Mouse (Mus musculus): ENCODE data around the gene Myo1g. TPM values are rescaled to one million over a fixed set of nuclear protein-coding genes. Genes with fewer than 3 reads are reported as not detected.
A peak's percentile ranks its signal among the peaks of the same experiment; 100 is the strongest.

The Myo1g gene
- polyA plus RNA-seq, 1 experiment from 2014 or later, result 0.43 TPM

DNA sequence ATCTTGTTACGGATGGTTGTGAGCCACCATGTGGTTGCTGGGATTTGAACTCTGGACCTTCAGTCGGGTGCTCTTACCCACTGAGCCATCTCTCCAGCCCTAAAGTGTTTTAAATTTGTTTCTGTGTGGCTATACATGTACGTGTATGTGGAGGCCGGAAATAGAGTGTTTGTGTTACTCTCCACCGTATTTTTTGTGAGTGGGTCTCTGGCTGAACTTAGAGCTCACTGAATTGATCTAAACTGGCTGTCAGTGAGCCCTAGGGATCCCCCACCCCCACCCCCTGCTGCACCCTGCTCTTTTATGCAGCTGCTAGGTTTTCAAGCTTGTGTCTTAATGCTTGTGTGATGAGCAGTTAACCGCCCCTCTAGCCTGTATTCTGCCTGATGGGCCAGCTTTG, 43.9 kb downstream of the Myo1g start:
- ATAC-seq (ENCODE audit: low FRiP score) (no peak), DNase-seq (ENCODE audit: low spot score) (no peak)
- H3K4me1 ChIP-seq (replicated peaks; ENCODE audit: control insufficient read depth, insufficient read depth, low read length), result peaks cover 7% of the 10 kb centered on the region
- no peaks in the 10 kb centered on the region for H3K9me3 ChIP-seq (ENCODE audit: control insufficient read depth, low read length)
- no peak overlapping the region; the same call in 1 of the 2 replicates for H3K4me3 ChIP-seq (ENCODE audit: low read depth, low read length)
- H3K36me3 ChIP-seq (ENCODE audit: control insufficient read depth, insufficient read depth, low read length), result no peaks in the 10 kb centered on the region
- no peak overlapping the region for H3K27ac ChIP-seq (ENCODE audit: low read depth, low read length)
- 77% methylated on average over 6 of the region's 6 CpGs for WGBS
- H3K9ac ChIP-seq (ENCODE audit: low read depth, low read length), result no peak overlapping the region
- H3K4me2 ChIP-seq (replicated peaks; ENCODE audit: low read depth, low read length), result no peak overlapping the region
- H3K27me3 ChIP-seq (ENCODE audit: control insufficient read depth, insufficient read depth, low read length), result no peaks in the 10 kb centered on the region

DNA sequence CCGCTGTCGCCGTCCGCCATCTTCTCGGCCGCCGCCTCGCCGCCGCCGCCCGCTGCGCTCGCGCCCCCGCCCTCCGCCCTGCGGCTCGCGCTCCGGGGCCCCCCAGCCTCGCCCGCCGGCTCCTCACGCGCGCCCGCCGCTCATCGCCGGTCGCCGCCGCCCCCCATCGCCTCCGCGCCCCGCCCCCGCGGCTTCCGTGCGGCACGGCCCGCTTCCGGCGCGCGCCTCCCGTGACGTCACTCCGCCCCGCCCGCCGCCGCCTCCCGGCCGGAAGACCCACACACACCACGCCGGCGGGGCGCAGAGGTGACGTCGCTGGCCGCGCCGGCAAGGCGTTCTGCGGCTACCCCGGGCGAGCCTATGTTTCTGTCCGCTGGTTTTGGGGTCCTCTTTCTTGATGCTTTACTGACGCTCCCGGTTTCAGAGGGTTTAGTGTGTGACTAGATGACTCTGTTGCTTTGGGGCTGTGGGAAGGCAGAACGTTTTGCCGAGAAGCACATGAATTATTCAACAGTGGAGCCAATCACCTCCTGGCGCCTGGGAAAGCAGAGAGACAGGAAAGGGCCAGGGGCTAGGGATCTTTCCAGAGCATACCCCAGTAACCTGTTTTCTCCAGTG, 44.8 kb downstream of the Myo1g start, which contains the start of gene Purb:
TSS of gene Purb (minus strand) at position 51 of the 618 bp plus-strand sequence.
- DNase-seq (ENCODE audit: low spot score) (peak; percentile 95), ATAC-seq (ENCODE audit: low FRiP score) (peak; percentile 93)
- H3K27ac ChIP-seq (ENCODE audit: low read depth, low read length), result peak within 1 kb of the TSS; percentile 97
- peak within 1 kb of the TSS; percentile 98 for H3K4me3 ChIP-seq (ENCODE audit: low read depth, low read length)
- no peaks in the 10 kb centered on the region for H3K9me3 ChIP-seq (ENCODE audit: control insufficient read depth, low read length)
- WGBS, result under 1% methylated on average over 31 of the region's 76 CpGs
- peaks cover 7% of the 10 kb centered on the region for H3K4me1 ChIP-seq (replicated peaks; ENCODE audit: control insufficient read depth, insufficient read depth, low read length)
- peak within 1 kb of the TSS; percentile 92 for H3K4me2 ChIP-seq (replicated peaks; ENCODE audit: low read depth, low read length)
- H3K27me3 ChIP-seq (ENCODE audit: control insufficient read depth, insufficient read depth, low read length), result no peaks in the 10 kb centered on the region
- H3K9ac ChIP-seq (ENCODE audit: low read depth, low read length), result peak within 1 kb of the TSS; percentile 90
- H3K36me3 ChIP-seq (ENCODE audit: control insufficient read depth, insufficient read depth, low read length), result no peaks in the 10 kb centered on the region

DNA sequence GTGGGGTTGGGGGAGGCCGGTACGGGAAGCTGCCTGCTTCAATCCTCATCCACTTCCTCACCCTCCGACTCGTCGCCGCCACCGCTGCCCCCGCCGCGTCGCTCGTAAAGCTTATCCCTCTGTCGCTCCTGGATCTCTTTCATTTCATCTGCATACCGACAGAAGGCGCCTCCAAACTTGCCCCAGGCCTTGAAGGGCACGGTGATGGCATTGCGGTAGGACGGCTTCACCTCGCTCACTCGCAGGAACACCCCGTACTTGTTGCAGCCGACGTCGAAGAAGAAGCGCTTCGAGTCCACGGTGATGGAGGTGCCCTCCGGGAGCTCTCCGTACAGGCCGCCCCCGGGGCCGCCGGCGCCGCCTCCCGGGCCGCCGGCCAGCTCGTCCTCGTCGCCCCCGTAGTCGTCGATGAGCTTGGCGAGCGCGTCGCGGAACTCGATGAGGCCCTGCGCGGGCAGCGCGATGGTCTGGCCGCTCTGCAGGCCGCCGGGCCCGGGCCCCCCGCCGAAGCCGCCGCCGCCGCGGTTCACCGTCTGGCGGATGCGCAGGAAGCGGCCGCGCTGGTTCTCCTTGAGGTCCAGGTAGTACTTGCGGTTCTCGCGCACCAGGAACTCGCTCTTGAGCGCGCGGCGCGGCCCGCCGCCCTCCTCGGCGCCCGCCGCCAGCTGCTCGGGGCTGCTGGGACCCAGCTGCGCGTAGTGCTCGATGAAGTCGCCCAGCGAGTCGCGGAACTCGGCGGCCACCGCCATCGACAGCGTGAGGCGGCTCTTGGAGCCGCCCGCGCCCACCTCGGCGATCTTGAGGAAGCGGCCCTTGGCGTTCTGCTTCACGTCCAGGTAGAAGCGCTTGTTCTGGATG, 45.7 kb downstream of the Myo1g start:
- Histone ChIP-seq H3K9ac (ENCODE audit: low read depth, low read length) (peak overlapping the region; percentile 90), H3K27ac (ENCODE audit: low read depth, low read length) (peak overlapping the region; percentile 97), H3K4me3 (ENCODE audit: low read depth, low read length) (peak overlapping the region; percentile 98), H3K9me3 (ENCODE audit: control insufficient read depth, low read length) (no peaks in the 10 kb centered on the region), H3K4me2 (replicated peaks; ENCODE audit: low read depth, low read length) (peak overlapping the region; percentile 92), H3K36me3 (ENCODE audit: control insufficient read depth, insufficient read depth, low read length) (no peaks in the 10 kb centered on the region), H3K27me3 (ENCODE audit: control insufficient read depth, insufficient read depth, low read length) (no peaks in the 10 kb centered on the region), H3K4me1 (replicated peaks; ENCODE audit: control insufficient read depth, insufficient read depth, low read length) (peaks cover 7% of the 10 kb centered on the region)
- DNase-seq (ENCODE audit: low spot score) (peak; percentile 67), ATAC-seq (ENCODE audit: low FRiP score) (peak; percentile 16; the same call in 1 of the 2 replicates)
- WGBS, result under 1% methylated on average over 107 of the region's 109 CpGs

DNA sequence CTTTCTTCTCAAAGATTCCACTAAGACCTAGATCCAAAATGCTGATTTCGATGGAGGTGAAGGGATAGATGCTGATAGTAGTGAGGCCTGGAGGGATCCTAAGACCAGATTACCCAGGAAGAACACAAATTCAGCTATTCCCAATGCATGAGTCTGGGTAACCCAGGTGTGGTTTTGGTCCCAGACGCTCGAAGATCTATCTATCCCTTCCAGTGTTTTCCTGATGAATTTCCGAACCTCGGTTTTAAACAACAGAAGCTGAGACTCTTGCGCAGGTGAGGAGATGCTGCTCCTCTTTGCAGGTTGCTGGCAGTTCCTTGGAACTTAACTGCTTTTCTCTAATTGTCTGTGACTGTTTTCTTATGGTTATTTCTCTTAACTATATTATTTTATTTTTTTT, 46.4 kb downstream of the Myo1g start:
- no peaks in the 10 kb centered on the region for H3K36me3 ChIP-seq (ENCODE audit: control insufficient read depth, insufficient read depth, low read length)
- H3K4me2 ChIP-seq (replicated peaks; ENCODE audit: low read depth, low read length), result peak overlapping the region; percentile 92
- peak overlapping the region; percentile 98 for H3K4me3 ChIP-seq (ENCODE audit: low read depth, low read length)
- no peaks in the 10 kb centered on the region for H3K9me3 ChIP-seq (ENCODE audit: control insufficient read depth, low read length)
- 52% methylated on average over 6 of the region's 6 CpGs for WGBS
- ATAC-seq (ENCODE audit: low FRiP score), result no peak
- H3K9ac ChIP-seq (ENCODE audit: low read depth, low read length), result peak overlapping the region; percentile 90
- peaks cover 7% of the 10 kb centered on the region for H3K4me1 ChIP-seq (replicated peaks; ENCODE audit: control insufficient read depth, insufficient read depth, low read length)
- DNase-seq (ENCODE audit: low spot score), result no peak
- no peaks in the 10 kb centered on the region for H3K27me3 ChIP-seq (ENCODE audit: control insufficient read depth, insufficient read depth, low read length)
- peak overlapping the region; percentile 97; the same call in 1 of the 2 replicates for H3K27ac ChIP-seq (ENCODE audit: low read depth, low read length)

DNA sequence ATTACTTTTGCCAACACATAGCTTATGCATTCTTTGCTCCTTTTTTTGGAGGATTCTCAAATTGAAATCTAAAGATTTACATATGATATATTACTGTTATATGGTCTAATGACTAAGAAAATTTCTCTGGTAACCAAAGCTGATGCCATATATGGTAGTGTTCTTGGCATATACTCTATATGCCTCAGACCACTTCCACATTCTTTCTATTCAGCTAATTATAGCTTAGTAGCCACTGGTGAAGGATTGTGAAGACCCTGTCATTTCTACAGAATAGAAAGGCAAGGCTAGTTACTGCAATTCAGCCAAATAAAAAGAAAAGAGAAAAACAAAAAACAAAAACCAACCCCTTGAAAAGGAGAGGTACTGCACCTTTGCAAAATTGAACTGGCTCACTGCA, 48.7 kb downstream of the Myo1g start:
- H3K27ac ChIP-seq (ENCODE audit: low read depth, low read length), result no peak overlapping the region
- H3K36me3 ChIP-seq (ENCODE audit: control insufficient read depth, insufficient read depth, low read length), result no peaks in the 10 kb centered on the region

DNA sequence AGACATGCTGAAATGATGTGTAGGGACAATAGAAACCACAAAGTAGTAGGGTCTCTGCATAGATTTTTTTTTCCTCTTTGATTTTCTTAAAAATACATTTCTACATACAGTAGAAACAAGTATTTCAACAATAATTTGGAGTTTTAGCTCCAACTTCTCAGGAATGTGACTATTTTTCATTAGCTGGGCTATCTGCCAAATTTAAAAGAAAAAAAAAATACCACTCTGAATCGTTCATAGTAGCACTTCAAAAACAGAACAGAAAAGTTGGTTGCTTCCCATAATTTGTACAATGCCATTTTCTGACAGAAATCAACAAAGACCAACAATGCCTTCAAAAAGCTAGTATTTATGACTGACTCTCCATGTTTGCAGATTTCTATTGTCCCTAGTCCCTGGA, 49.3 kb downstream of the Myo1g start:
- WGBS, result 63% methylated on average over 1 of the region's 1 CpGs
- Histone ChIP-seq H3K9ac (ENCODE audit: low read depth, low read length) (peak overlapping the region; percentile 34; the same call in 1 of the 2 replicates), H3K27ac (ENCODE audit: low read depth, low read length) (no peak overlapping the region)

More for the DNA sequence above, 48.7 kb downstream of the Myo1g start:
- DNase-seq (ENCODE audit: low spot score) (no peak), ATAC-seq (ENCODE audit: low FRiP score) (no peak)
- Histone ChIP-seq H3K9me3 (ENCODE audit: control insufficient read depth, low read length) (no peaks in the 10 kb centered on the region), H3K4me2 (replicated peaks; ENCODE audit: low read depth, low read length) (peak overlapping the region; percentile 62), H3K4me3 (ENCODE audit: low read depth, low read length) (peak overlapping the region; percentile 39), H3K27me3 (ENCODE audit: control insufficient read depth, insufficient read depth, low read length) (no peaks in the 10 kb centered on the region), H3K4me1 (replicated peaks; ENCODE audit: control insufficient read depth, insufficient read depth, low read length) (peaks cover 7% of the 10 kb centered on the region), H3K9ac (ENCODE audit: low read depth, low read length) (peak overlapping the region; percentile 45; the same call in 1 of the 2 replicates)

DNA sequence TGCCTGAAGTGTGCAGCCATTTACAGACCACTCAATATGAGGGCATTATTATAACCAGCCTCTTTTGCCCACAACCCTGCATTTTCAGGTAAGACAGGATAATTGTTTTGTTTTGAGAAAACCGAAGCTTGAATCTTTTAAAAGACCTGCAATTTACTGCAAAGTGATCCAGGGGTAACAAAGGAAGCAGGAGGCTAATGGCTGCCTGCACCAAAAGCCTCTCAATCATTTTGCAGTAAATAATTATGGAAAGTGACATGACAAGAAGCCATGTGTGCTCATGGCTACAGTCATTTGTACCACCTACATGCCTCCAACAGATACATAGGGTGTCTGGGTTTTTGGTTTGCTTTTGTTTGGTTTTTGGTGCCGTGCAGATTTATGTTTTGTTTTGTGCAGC, 49.7 kb downstream of the Myo1g start:
- no peaks in the 10 kb centered on the region for H3K36me3 ChIP-seq (ENCODE audit: control insufficient read depth, insufficient read depth, low read length)
- H3K4me2 ChIP-seq (replicated peaks; ENCODE audit: low read depth, low read length), result peak overlapping the region; percentile 62
- ATAC-seq (ENCODE audit: low FRiP score) (no peak), DNase-seq (ENCODE audit: low spot score) (no peak)
- peak overlapping the region; percentile 20; the same call in 1 of the 2 replicates for H3K9ac ChIP-seq (ENCODE audit: low read depth, low read length)
- peak overlapping the region; percentile 39 for H3K4me3 ChIP-seq (ENCODE audit: low read depth, low read length)
- H3K27me3 ChIP-seq (ENCODE audit: control insufficient read depth, insufficient read depth, low read length), result no peaks in the 10 kb centered on the region
- 0 out of 2 replicates have a peak overlapping the region, but pooled peaks have one; percentile 18 for H3K27ac ChIP-seq (ENCODE audit: low read depth, low read length)
- H3K9me3 ChIP-seq (ENCODE audit: control insufficient read depth, low read length), result no peaks in the 10 kb centered on the region
- H3K4me1 ChIP-seq (replicated peaks; ENCODE audit: control insufficient read depth, insufficient read depth, low read length), result peaks cover 7% of the 10 kb centered on the region
- 81% methylated on average over 2 of the region's 2 CpGs for WGBS

More for the DNA sequence above, 49.3 kb downstream of the Myo1g start:
- ATAC-seq (ENCODE audit: low FRiP score) (no peak), DNase-seq (ENCODE audit: low spot score) (no peak)
- Histone ChIP-seq H3K9me3 (ENCODE audit: control insufficient read depth, low read length) (no peaks in the 10 kb centered on the region), H3K36me3 (ENCODE audit: control insufficient read depth, insufficient read depth, low read length) (no peaks in the 10 kb centered on the region), H3K4me3 (ENCODE audit: low read depth, low read length) (peak overlapping the region; percentile 39), H3K27me3 (ENCODE audit: control insufficient read depth, insufficient read depth, low read length) (no peaks in the 10 kb centered on the region), H3K4me1 (replicated peaks; ENCODE audit: control insufficient read depth, insufficient read depth, low read length) (peaks cover 7% of the 10 kb centered on the region), H3K4me2 (replicated peaks; ENCODE audit: low read depth, low read length) (peak overlapping the region; percentile 62)

DNA sequence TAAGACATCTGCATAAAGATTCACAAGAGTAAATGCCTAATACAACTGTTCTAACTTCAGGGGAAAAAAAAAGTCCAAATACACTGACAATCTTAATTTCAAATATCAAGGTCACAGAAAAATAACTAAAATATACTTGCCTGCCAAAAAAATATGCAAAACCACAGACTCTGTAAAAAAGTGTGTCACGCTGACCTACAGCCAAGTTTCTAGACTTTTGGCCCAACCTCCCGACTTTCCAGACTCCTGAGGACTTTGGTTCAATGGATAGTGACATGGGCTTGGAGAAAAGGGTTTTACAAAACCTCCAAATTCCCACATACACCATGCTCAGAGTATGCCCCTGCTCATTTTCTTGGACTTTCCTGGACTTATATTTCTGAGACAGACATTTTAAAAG, 52.2 kb downstream of the Myo1g start:
- Histone ChIP-seq H3K27me3 (ENCODE audit: control insufficient read depth, insufficient read depth, low read length) (no peaks in the 10 kb centered on the region), H3K9ac (ENCODE audit: low read depth, low read length) (no peak overlapping the region), H3K9me3 (ENCODE audit: control insufficient read depth, low read length) (no peaks in the 10 kb centered on the region), H3K4me3 (ENCODE audit: low read depth, low read length) (no peak overlapping the region), H3K36me3 (ENCODE audit: control insufficient read depth, insufficient read depth, low read length) (no peaks in the 10 kb centered on the region), H3K4me2 (replicated peaks; ENCODE audit: low read depth, low read length) (no peak overlapping the region), H3K4me1 (replicated peaks; ENCODE audit: control insufficient read depth, insufficient read depth, low read length) (0 out of 2 replicates have a peak, but pooled peaks cover 2% of the 10 kb centered on the region), H3K27ac (ENCODE audit: low read depth, low read length) (no peak overlapping the region)
- WGBS, result 91% methylated on average over 2 of the region's 2 CpGs
- ATAC-seq (ENCODE audit: low FRiP score) (no peak), DNase-seq (ENCODE audit: low spot score) (no peak)

Measured in hindbrain, embryonic 11.5 days (tissue).